Mouse (Mus musculus): Measurements from ENCODE around the gene Bckdk. TPM values are rescaled to one million over a fixed set of nuclear protein-coding genes. Genes with fewer than 3 reads are reported as not detected.

Bckdk gene
- 100 to 1,000 TPM; 122 to 138 TPM for total RNA-seq (2021)
- polyA plus RNA-seq (2012; rRNA removed): 164 and 166 TPM in 2 replicates
- long read RNA-seq, transcript Bckdk-201 (12 exons, 3,405 nt): major isoform, 149 of 164 reads
- long read RNA-seq, partial matches to known transcripts: 5 of 164 reads
- long read RNA-seq, other reads (novel, unspliced or antisense): 10 of 164 reads

GRCm38 (mm10) chr7:127903971-127904796, at the start of gene Bckdk:
Gene Bckdk, plus strand, starts transcription at chr7:127904082.
- peak; percentile 87 for DNase-seq

GRCm38 (mm10) chr7:127858258-127858657, 45.6 kb upstream of the Bckdk start:
- no peak for DNase-seq

GRCm38 (mm10) chr7:127866434-127866833, 37.4 kb upstream of the Bckdk start:
- DNase-seq: no peak

GRCm38 (mm10) chr7:127867641-127868040, 36.2 kb upstream of the Bckdk start:
- no peak for DNase-seq

- DNase-seq: no peak
These were observed 34.6 kb upstream of the Bckdk start for GRCm38 (mm10) chr7:127869149-127869810.

GRCm38 (mm10) chr7:127870136-127870821, 33.6 kb upstream of the Bckdk start:
- no peak for DNase-seq

GRCm38 (mm10) chr7:127874812-127875626, 28.9 kb upstream of the Bckdk start:
- DNase-seq: no peak

GRCm38 (mm10) chr7:127875627-127876001, 28.3 kb upstream of the Bckdk start:
- peak; percentile 95 for DNase-seq

GRCm38 (mm10) chr7:127876041-127876466, 27.8 kb upstream of the Bckdk start, which contains the start of gene Zfp646:
Gene Zfp646, plus strand, starts transcription at chr7:127876221.
- DNase-seq: peak; percentile 88

GRCm38 (mm10) chr7:127876467-127877348, 27.2 kb upstream of the Bckdk start, which contains the start of gene Zfp668:
Gene Zfp668, minus strand, starts transcription at chr7:127876828.
- peak; percentile 91 for DNase-seq

- no peak for DNase-seq
These were observed 24.6 kb upstream of the Bckdk start for GRCm38 (mm10) chr7:127879301-127879700.

- no peak for DNase-seq
These were observed 23.5 kb upstream of the Bckdk start for GRCm38 (mm10) chr7:127880431-127880830.

- DNase-seq: peak; percentile 48
These were observed 17.9 kb upstream of the Bckdk start for GRCm38 (mm10) chr7:127885951-127886350.

GRCm38 (mm10) chr7:127886551-127886950, 17.3 kb upstream of the Bckdk start:
- no peak for DNase-seq

GRCm38 (mm10) chr7:127887191-127887590, 16.7 kb upstream of the Bckdk start:
- DNase-seq: no peak

GRCm38 (mm10) chr7:127887781-127888180, 16.1 kb upstream of the Bckdk start:
- DNase-seq: no peak

- DNase-seq: no peak
These were observed 15.1 kb upstream of the Bckdk start for GRCm38 (mm10) chr7:127888821-127889220.

- no peak for DNase-seq
These were observed 13.1 kb upstream of the Bckdk start, which contains the start of gene Prss53 for GRCm38 (mm10) chr7:127890798-127891197. Gene Prss53, minus strand, starts transcription at chr7:127890970.

GRCm38 (mm10) chr7:127894480-127894879, 9.4 kb upstream of the Bckdk start:
- no peak for DNase-seq

GRCm38 (mm10) chr7:127895442-127895841, 8.4 kb upstream of the Bckdk start, which contains the start of the genes Gm21974 and Vkorc1:
Gene Gm21974, minus strand, starts transcription at chr7:127895454.
Gene Vkorc1, minus strand, starts transcription at chr7:127895617.
- peak; percentile 98 for DNase-seq
